Comparison of ENCODE assay signal across 9 mouse cellular contexts in the genomic region with DNA sequence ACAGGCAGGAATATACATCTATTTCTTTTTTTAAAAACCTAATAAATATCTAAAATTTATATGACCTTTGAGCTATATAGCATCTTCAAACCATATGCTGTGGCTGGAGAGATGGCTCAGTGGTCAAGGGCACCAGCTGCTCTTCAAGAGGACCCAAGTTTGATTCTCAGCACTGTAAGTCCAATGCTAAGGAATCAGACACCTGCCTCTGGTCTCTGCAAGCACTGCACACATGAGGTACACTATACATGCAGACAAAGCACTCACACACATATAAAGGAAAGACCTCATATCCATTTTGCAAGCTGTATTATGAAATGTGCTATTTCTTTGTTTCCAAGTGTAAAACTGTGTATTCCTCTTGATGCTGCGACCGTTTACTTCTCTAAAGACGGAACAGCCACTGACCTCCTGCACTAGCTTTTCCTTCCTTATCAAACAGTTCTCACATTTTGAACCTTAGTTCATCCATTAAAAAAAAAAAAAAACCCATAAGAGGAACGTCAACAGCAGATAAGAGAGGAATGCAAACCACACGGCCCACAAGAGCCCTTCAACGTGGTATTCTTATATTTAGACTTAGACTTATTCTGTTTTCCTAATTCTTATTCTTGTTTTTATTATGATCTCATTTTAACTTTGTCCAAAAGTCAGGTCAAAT. TPM values are rescaled to one million over a fixed set of nuclear protein-coding genes. Genes with fewer than 3 reads are reported as not detected.
DNase-seq lines count a peak whose midpoint lies in the region; ATAC-seq and TF ChIP-seq lines count a peak whose summit lies in the region.
"Had no signal": no experiment of that assay in that cellular context is flagged by ENCODE, and none has a peak within 500 bp of the region (broad histone marks: within the 10 kb centered on the region; RNA-seq: fewer than 3 reads in every experiment).

No protein-coding gene starts in this region.

- H3K4me2 ChIP-seq in kidney, postnatal 0 days (ENCODE audit: low read length) = no peak overlapping the region
- no peak overlapping the region for H3K4me2 ChIP-seq in kidney, embryonic 15.5 days
- peak overlapping the region; percentile 29 for H3K4me2 ChIP-seq in liver, embryonic 15.5 days
- H3K4me2 ChIP-seq in stomach, postnatal 0 days (replicated peaks; ENCODE audit: low read depth) = no peak overlapping the region

- ATAC-seq in kidney, postnatal 0 days (replicated peaks; ENCODE audit: low FRiP score, low read depth) = no peak
- no peak for ATAC-seq in kidney, embryonic 15.5 days (replicated peaks; ENCODE audit: low FRiP score)
- peak; percentile 74 for ATAC-seq in erythroblast, adult 5-6 weeks (replicated peaks; ENCODE audit: low FRiP score, poor library complexity, severe bottlenecking)
- ATAC-seq in liver, embryonic 15.5 days (ENCODE audit: insufficient read depth) = 0 out of 2 replicates have a peak, but pooled peaks have one; percentile 25
- ATAC-seq in megakaryocyte-erythroid progenitor cell, adult 5-6 weeks (replicated peaks; ENCODE audit: low FRiP score, low TSS enrichment, poor library complexity, severe bottlenecking) = peak; percentile 80
- no peak for ATAC-seq in stomach, postnatal 0 days (ENCODE audit: low FRiP score, low TSS enrichment)

- H3K27me3 ChIP-seq in kidney, postnatal 0 days (ENCODE audit: insufficient read depth, low read length) = no peaks in the 10 kb centered on the region
- H3K27me3 ChIP-seq in kidney, embryonic 15.5 days = no peaks in the 10 kb centered on the region
- no peaks in the 10 kb centered on the region for H3K27me3 ChIP-seq in liver, embryonic 15.5 days
- no peaks in the 10 kb centered on the region for H3K27me3 ChIP-seq in stomach, postnatal 0 days (ENCODE audit: control insufficient read depth, insufficient read depth, low read length)

- no peak for TF ChIP-seq EP300 in stomach, postnatal 0 days (optimal IDR thresholded peaks at IDR 0.05)

- H3K9me3 ChIP-seq in kidney, postnatal 0 days (replicated peaks; ENCODE audit: low read length) = no peaks in the 10 kb centered on the region
- no peaks in the 10 kb centered on the region for H3K9me3 ChIP-seq in kidney, embryonic 15.5 days (replicated peaks)
- no peaks in the 10 kb centered on the region for H3K9me3 ChIP-seq in liver, embryonic 15.5 days (replicated peaks)
- no peaks in the 10 kb centered on the region for H3K9me3 ChIP-seq in stomach, postnatal 0 days (ENCODE audit: control insufficient read depth, low read length)

- TF ChIP-seq CTCF in kidney, postnatal 0 days (IDR thresholded peaks at IDR 0.05; ENCODE audit: low read depth) = no peak
- TF ChIP-seq CTCF in stomach, postnatal 0 days (IDR thresholded peaks at IDR 0.05; ENCODE audit: low read depth) = no peak

- H3K36me3 ChIP-seq in kidney, postnatal 0 days (ENCODE audit: insufficient read depth, low read length) = 0 out of 2 replicates have a peak, but pooled peaks cover 9% of the 10 kb centered on the region
- peaks cover 12% of the 10 kb centered on the region for H3K36me3 ChIP-seq in kidney, embryonic 15.5 days
- H3K36me3 ChIP-seq in liver, embryonic 15.5 days (replicated peaks) = peaks cover 12% of the 10 kb centered on the region; the same call in 1 of the 2 replicates
- H3K36me3 ChIP-seq in stomach, postnatal 0 days (ENCODE audit: control insufficient read depth, insufficient read depth, low read length) = 0 out of 2 replicates have a peak, but pooled peaks cover 2% of the 10 kb centered on the region

- peak; percentile 46 for DNase-seq in kidney, postnatal 0 days (ENCODE audit: low spot score)
- DNase-seq in natural killer cell, adult 2 months (ENCODE audit: low spot score in 2 of 2) = no peak
- DNase-seq in stomach, postnatal 0 days (ENCODE audit: low spot score) = no peak
- DNase-seq: cerebellum, adult 9-10 months; gastrocnemius, postnatal 36 days had no signal

- no peak overlapping the region for H3K9ac ChIP-seq in kidney, postnatal 0 days (ENCODE audit: low read depth, low read length)
- H3K9ac ChIP-seq in kidney, embryonic 15.5 days = no peak overlapping the region
- H3K9ac ChIP-seq in liver, embryonic 15.5 days = no peak overlapping the region
- no peak overlapping the region for H3K9ac ChIP-seq in stomach, postnatal 0 days (ENCODE audit: low read length)

- no peak overlapping the region for H3K27ac ChIP-seq in kidney, postnatal 0 days
- no peak overlapping the region for H3K27ac ChIP-seq in kidney, embryonic 15.5 days
- H3K27ac ChIP-seq in liver, embryonic 15.5 days (replicated peaks) = peak overlapping the region; percentile 48
- H3K27ac ChIP-seq in stomach, postnatal 0 days (replicated peaks) = no peak overlapping the region

- H3K4me3 ChIP-seq in kidney, postnatal 0 days (replicated peaks; ENCODE audit: low read depth, low read length) = no peak overlapping the region
- no peak overlapping the region for H3K4me3 ChIP-seq in kidney, embryonic 15.5 days (replicated peaks)
- no peak overlapping the region for H3K4me3 ChIP-seq in liver, embryonic 15.5 days (replicated peaks)
- no peak overlapping the region for H3K4me3 ChIP-seq in stomach, postnatal 0 days (ENCODE audit: low read depth, low read length)

- WGBS in kidney, postnatal 0 days = 61% methylated on average over 6 of the region's 6 CpGs
- 69% methylated on average over 6 of the region's 6 CpGs for WGBS in kidney, embryonic 15.5 days
- WGBS in liver, embryonic 15.5 days (ENCODE audit: insufficient replicate concordance) = 6% methylated on average over 6 of the region's 6 CpGs
- WGBS in stomach, postnatal 0 days = 42% methylated on average over 6 of the region's 6 CpGs

- no peaks in the 10 kb centered on the region for H3K4me1 ChIP-seq in kidney, postnatal 0 days (replicated peaks; ENCODE audit: insufficient read depth, low read length)
- H3K4me1 ChIP-seq in kidney, embryonic 15.5 days = no peaks in the 10 kb centered on the region
- H3K4me1 ChIP-seq in liver, embryonic 15.5 days (replicated peaks) = peaks cover 27% of the 10 kb centered on the region
- no peaks in the 10 kb centered on the region for H3K4me1 ChIP-seq in stomach, postnatal 0 days (replicated peaks; ENCODE audit: control insufficient read depth, insufficient read depth)

RNA-seq across cellular contexts. Expression of a gene that starts 11.0 kb away (rescaled TPM):
- 19.7 and 20.1 TPM in 2 replicates for polyA plus RNA-seq in kidney, postnatal 0 days (2015; fragmentation: Nextera tagmentation; extraction: Ambion mirVana)
- polyA plus RNA-seq in kidney, embryonic 15.5 days (2015; fragmentation: Nextera tagmentation; extraction: Ambion mirVana) = 16.2 and 16.3 TPM in 2 replicates
- 37.6 and 63.2 TPM in 2 replicates for total RNA-seq in erythroblast, adult 5-6 weeks (2015; ENCODE audit: low replicate concordance)
- total RNA-seq in erythroblast, adult 5-6 weeks (2017; ENCODE audit: low replicate concordance) = 42.8 and 43.2 TPM in 2 replicates
- 6.7 and 7.0 TPM in 2 replicates for polyA plus RNA-seq in liver, embryonic 15.5 days (2015; fragmentation: Nextera tagmentation; extraction: Ambion mirVana)
- 34.2 and 37.1 TPM in 2 replicates for total RNA-seq in megakaryocyte-erythroid progenitor cell, adult 5-6 weeks (2014; fragmentation: Nextera tagmentation)
- 71.7 and 117 TPM in 2 replicates for total RNA-seq in megakaryocyte-erythroid progenitor cell, adult 5-6 weeks (2017)
- polyA plus RNA-seq in stomach, postnatal 0 days (2015; fragmentation: Nextera tagmentation; extraction: Ambion mirVana) = 10.0 and 10.5 TPM in 2 replicates

Comparison
In these comparisons a context has a peak if more than half of its experiments do, and no peak if none do; other contexts are left out.
1. ATAC-seq: peak in erythroblast, adult 5-6 weeks (single experiment), liver, embryonic 15.5 days (single experiment) and megakaryocyte-erythroid progenitor cell, adult 5-6 weeks (single experiment); none in kidney, postnatal 0 days (single experiment), kidney, embryonic 15.5 days (single experiment) and stomach, postnatal 0 days (single experiment).